Mouse (Mus musculus) cerebellum, adult 11-12 months (tissue): ENCODE measurements around the gene Skint5.
"Not testable (repeated sequence)": the region's sequence is repeated elsewhere in the genome, so short reads cannot be mapped to it uniquely, and the experiment has no call there.

ENCODE experiments used
- DNase-seq: peaks from one replicate; pipeline ENCODE4 v3.0.0; 2022

Gene Skint5

GRCm38 (mm10) chr4:113999403-113999802, at the start of gene Skint5:
Gene Skint5 (minus strand): TSS chr4:113999503.
- DNase-seq: no peak

- DNase-seq: no peak
These were observed 42.0 kb downstream of the Skint5 start for GRCm38 (mm10) chr4:113957343-113957742.

DNA sequence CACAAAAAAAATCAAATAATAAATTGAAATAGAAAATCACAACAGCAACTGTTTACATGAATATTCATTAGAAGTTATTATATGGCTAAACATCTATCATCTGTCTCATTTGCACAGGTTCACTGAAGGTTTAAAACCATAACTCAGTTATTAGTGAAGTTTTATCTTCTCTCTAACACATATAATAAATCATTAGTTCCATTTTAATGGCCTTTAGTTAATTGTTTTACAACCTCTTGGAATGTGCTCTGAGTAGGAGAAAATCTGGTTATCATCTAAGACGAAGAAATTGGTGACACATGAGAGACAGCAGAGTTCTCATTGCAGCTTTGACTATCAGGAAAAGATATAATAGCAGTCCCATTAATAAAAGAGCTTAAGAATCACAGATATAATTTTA, 235.1 kb downstream of the Skint5 start:
- no peak for DNase-seq

DNA sequence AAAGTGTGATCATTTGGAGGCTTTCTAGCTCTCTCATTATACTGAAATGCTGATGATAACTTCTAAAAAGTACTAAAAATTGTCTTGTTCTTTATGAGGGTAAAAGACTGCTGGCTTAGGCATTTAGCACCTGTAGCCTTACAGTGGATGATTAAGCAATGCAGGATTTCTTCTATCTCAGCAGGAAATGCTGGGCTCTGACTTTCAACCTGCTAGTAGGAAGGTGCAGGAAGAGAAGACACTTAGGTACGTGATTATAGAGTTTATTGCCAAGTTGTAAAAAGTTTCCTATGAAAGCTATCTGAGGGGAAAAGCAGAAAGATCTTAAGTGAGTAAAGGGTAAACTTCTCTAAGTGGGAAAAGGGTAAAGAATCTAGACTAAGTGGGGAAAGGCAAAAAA, 235.6 kb downstream of the Skint5 start:
- no peak for DNase-seq

DNA sequence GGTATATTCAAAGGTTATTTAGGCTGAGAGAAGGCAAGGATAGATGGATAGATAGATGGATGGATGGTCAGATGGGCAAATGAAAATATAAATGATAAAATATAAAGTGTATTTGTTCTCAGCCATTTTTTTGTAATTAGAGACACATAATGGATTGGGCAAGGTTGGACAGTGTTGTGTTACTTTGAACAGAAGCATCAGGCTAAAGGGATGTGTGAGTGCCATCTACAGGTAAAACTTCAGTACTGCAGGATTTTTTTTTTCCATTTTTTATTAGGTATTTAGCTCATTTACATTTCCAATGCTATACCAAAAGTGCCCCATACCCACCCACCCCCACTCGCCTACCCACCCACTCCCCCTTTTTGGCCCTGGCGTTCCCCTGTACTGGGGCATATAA, 551.1 kb downstream of the Skint5 start:
- DNase-seq: not testable (repeated sequence)
